Mouse (Mus musculus) stomach, embryonic 15.5 days (tissue): ENCODE measurements at regions not wholly inside any gene's neighbourhood (a gene's known extent, or its start where the extent isn't known, plus 50 kb on each side); places are given as distances from the start of the nearest gene placed in this dataset.
"Not testable (repeated sequence)": the region's sequence is repeated elsewhere in the genome, so short reads cannot be mapped to it uniquely, and the experiment has no call there.

Source experiments
- ATAC-seq: fragments of 200-750 bp; cut with Nextera tagmentation; 2 replicates; pipeline ENCODE4 v1.8.0; 2017; ENCODE audit warnings: low read depth, moderate number of reproducible peaks, moderate TSS enrichment; ENCODE audit not compliant: insufficient read depth, low FRiP score
- H3K27ac ChIP-seq: fragments of 300-500 bp; sonication (generic); 2 replicates; pipeline ENCODE4 v1.5.1; 2015; ENCODE audit warnings: mild to moderate bottlenecking, inconsistent platforms
- H3K27me3 ChIP-seq: fragments of 300-500 bp; sonication (generic); replicated peaks from 2 replicates; pipeline ENCODE4 v1.6.1; 2015; ENCODE audit warnings: inconsistent platforms
- H3K36me3 ChIP-seq: fragments of 300-500 bp; sonication (generic); 2 replicates; pipeline ENCODE4 v1.6.1; 2015; ENCODE audit warnings: inconsistent platforms
- H3K4me1 ChIP-seq: fragments of 300-500 bp; sonication (generic); 2 replicates; pipeline ENCODE4 v1.6.1; 2015; ENCODE audit warnings: inconsistent platforms
- H3K4me2 ChIP-seq: fragments of 300-500 bp; sonication (generic); 2 replicates; pipeline ENCODE4 v1.6.1; 2015; ENCODE audit warnings: mild to moderate bottlenecking, inconsistent platforms
- H3K4me3 ChIP-seq: fragments of 300-500 bp; sonication (generic); replicated peaks from 2 replicates; pipeline ENCODE4 v1.5.1; 2015; ENCODE audit warnings: inconsistent platforms
- H3K9ac ChIP-seq: fragments of 300-500 bp; sonication (generic); 2 replicates; pipeline ENCODE4 v1.6.1; 2015; ENCODE audit warnings: inconsistent platforms
- H3K9me3 ChIP-seq: fragments of 300-500 bp; sonication (generic); 2 replicates; pipeline ENCODE4 v1.6.1; 2016; ENCODE audit warnings: inconsistent platforms
- WGBS: fragments of 180-500 bp; shearing (Covaris S2); methylation state at CpG from one replicate; pipeline ENCODE4 v1.1.7; 2015; 5-methylcytosine and 5-hydroxymethylcytosine counted together

- peak; percentile 68; the same call in 1 of the 2 replicates for ATAC-seq
- WGBS: 47% methylated on average over 2 of the region's 2 CpGs
- not testable (repeated sequence) for H3K27me3 ChIP-seq, H3K9me3 ChIP-seq, H3K36me3 ChIP-seq, H3K4me3 ChIP-seq, H3K4me1 ChIP-seq, H3K4me2 ChIP-seq, H3K9ac ChIP-seq
- peak overlapping the region; percentile 61; the same call in 1 of the 2 replicates for H3K27ac ChIP-seq
Measured at GRCm38 (mm10) chrX:103532620-103533199, 97.7 kb upstream of the Zcchc13 start.

GRCm38 (mm10) chrX:103533306-103533705 is 97.1 kb upstream of the Zcchc13 start:
- WGBS: 22% methylated on average over 11 of the region's 11 CpGs
- Histone ChIP-seq H3K9me3 (no peaks in the 10 kb centered on the region), H3K9ac (no peak overlapping the region), H3K27me3 (no peaks in the 10 kb centered on the region), H3K4me3 (no peak overlapping the region), H3K4me1 (peaks cover 5% of the 10 kb centered on the region), H3K27ac (peak overlapping the region; percentile 61), H3K36me3 (no peaks in the 10 kb centered on the region), H3K4me2 (no peak overlapping the region)
- no peak for ATAC-seq

- WGBS: 44% methylated on average over 1 of the region's 1 CpGs
- ATAC-seq: no peak
- no peaks in the 10 kb centered on the region for H3K9me3 ChIP-seq
- H3K9ac ChIP-seq: no peak overlapping the region
- peaks cover 5% of the 10 kb centered on the region for H3K4me1 ChIP-seq
- peak overlapping the region; percentile 61; the same call in 1 of the 2 replicates for H3K27ac ChIP-seq
- H3K27me3 ChIP-seq: no peaks in the 10 kb centered on the region
- H3K36me3 ChIP-seq: no peaks in the 10 kb centered on the region
- H3K4me3 ChIP-seq: no peak overlapping the region
- no peak overlapping the region for H3K4me2 ChIP-seq
Measured at GRCm38 (mm10) chrX:103533831-103534230, 96.6 kb upstream of the Zcchc13 start.

GRCm38 (mm10) chrX:103546490-103547202 is 83.7 kb upstream of the Zcchc13 start:
- 0 out of 2 replicates have a peak, but pooled peaks cover 7% of the 10 kb centered on the region for H3K4me1 ChIP-seq
- H3K9ac ChIP-seq: no peak overlapping the region
- ATAC-seq: peak; percentile 82
- H3K27me3 ChIP-seq: no peaks in the 10 kb centered on the region
- H3K4me2 ChIP-seq: no peak overlapping the region
- H3K9me3 ChIP-seq: no peaks in the 10 kb centered on the region
- 62% methylated on average over 5 of the region's 5 CpGs for WGBS
- H3K27ac ChIP-seq: peak overlapping the region; percentile 69
- H3K36me3 ChIP-seq: no peaks in the 10 kb centered on the region
- H3K4me3 ChIP-seq: no peak overlapping the region

GRCm38 (mm10) chrX:103551304-103551703 is 79.1 kb upstream of the Zcchc13 start:
- Histone ChIP-seq H3K9me3 (no peaks in the 10 kb centered on the region), H3K27me3 (no peaks in the 10 kb centered on the region), H3K4me1 (peaks cover 12% of the 10 kb centered on the region; the same call in 1 of the 2 replicates), H3K9ac (no peak overlapping the region), H3K4me3 (no peak overlapping the region), H3K4me2 (no peak overlapping the region), H3K36me3 (no peaks in the 10 kb centered on the region), H3K27ac (no peak overlapping the region; the same call in 1 of the 2 replicates)
- ATAC-seq: no peak; the same call in 1 of the 2 replicates
- WGBS: 74% methylated on average over 14 of the region's 14 CpGs

GRCm38 (mm10) chrX:103553196-103553595 is 77.2 kb upstream of the Zcchc13 start:
- no peak overlapping the region for H3K9ac ChIP-seq
- H3K27ac ChIP-seq: no peak overlapping the region; the same call in 1 of the 2 replicates
- H3K36me3 ChIP-seq: no peaks in the 10 kb centered on the region
- WGBS: 91% methylated on average over 3 of the region's 3 CpGs
- no peak for ATAC-seq
- no peak overlapping the region for H3K4me2 ChIP-seq
- H3K27me3 ChIP-seq: no peaks in the 10 kb centered on the region
- peaks cover 16% of the 10 kb centered on the region; the same call in 1 of the 2 replicates for H3K4me1 ChIP-seq
- no peak overlapping the region for H3K4me3 ChIP-seq
- no peaks in the 10 kb centered on the region for H3K9me3 ChIP-seq

- ATAC-seq: no peak
- WGBS: 90% methylated on average over 3 of the region's 3 CpGs
- H3K27me3 ChIP-seq: no peaks in the 10 kb centered on the region
- H3K4me3 ChIP-seq: no peak overlapping the region
- H3K36me3 ChIP-seq: no peaks in the 10 kb centered on the region
- H3K4me2 ChIP-seq: no peak overlapping the region
- H3K9me3 ChIP-seq: no peaks in the 10 kb centered on the region
- H3K4me1 ChIP-seq: peaks cover 16% of the 10 kb centered on the region; the same call in 1 of the 2 replicates
- H3K9ac ChIP-seq: no peak overlapping the region
- no peak overlapping the region; the same call in 1 of the 2 replicates for H3K27ac ChIP-seq
Measured at GRCm38 (mm10) chrX:103553605-103554004, 76.8 kb upstream of the Zcchc13 start.

GRCm38 (mm10) chrX:103555041-103555986 is 75.1 kb upstream of the Zcchc13 start:
- H3K9ac ChIP-seq, H3K27me3 ChIP-seq, H3K9me3 ChIP-seq, H3K4me3 ChIP-seq, H3K4me2 ChIP-seq, H3K36me3 ChIP-seq: not testable (repeated sequence)
- Histone ChIP-seq H3K27ac (0 out of 2 replicates have a peak overlapping the region, but pooled peaks have one; percentile 16), H3K4me1 (peaks cover 16% of the 10 kb centered on the region; the same call in 1 of the 2 replicates)
- ATAC-seq: peak; percentile 79
- 40% methylated on average over 5 of the region's 5 CpGs for WGBS

GRCm38 (mm10) chrX:103556046-103556445 is 74.3 kb upstream of the Zcchc13 start:
- H3K27ac ChIP-seq: peak overlapping the region; percentile 68; the same call in 1 of the 2 replicates
- H3K4me1 ChIP-seq: peaks cover 13% of the 10 kb centered on the region; the same call in 1 of the 2 replicates
- no peak for ATAC-seq
- H3K4me3 ChIP-seq: no peak overlapping the region
- no peaks in the 10 kb centered on the region for H3K27me3 ChIP-seq
- no peak overlapping the region for H3K9ac ChIP-seq
- H3K9me3 ChIP-seq: no peaks in the 10 kb centered on the region
- no peaks in the 10 kb centered on the region for H3K36me3 ChIP-seq
- no peak overlapping the region for H3K4me2 ChIP-seq
- 52% methylated on average over 4 of the region's 4 CpGs for WGBS

- peaks cover 9% of the 10 kb centered on the region; the same call in 1 of the 2 replicates for H3K4me1 ChIP-seq
- H3K9me3 ChIP-seq: no peaks in the 10 kb centered on the region
- H3K4me3 ChIP-seq: no peak overlapping the region
- H3K9ac ChIP-seq: no peak overlapping the region
- ATAC-seq: peak; percentile 75
- H3K36me3 ChIP-seq: no peaks in the 10 kb centered on the region
- H3K27me3 ChIP-seq: no peaks in the 10 kb centered on the region
- H3K27ac ChIP-seq: peak overlapping the region; percentile 68
- no peak overlapping the region for H3K4me2 ChIP-seq
- WGBS: 35% methylated on average over 7 of the region's 7 CpGs
Measured at GRCm38 (mm10) chrX:103556681-103557490, 73.5 kb upstream of the Zcchc13 start.

- no peaks in the 10 kb centered on the region for H3K9me3 ChIP-seq
- ATAC-seq: no peak
- no peak overlapping the region for H3K4me2 ChIP-seq
- H3K36me3 ChIP-seq: no peaks in the 10 kb centered on the region
- 78% methylated on average over 4 of the region's 4 CpGs for WGBS
- no peak overlapping the region for H3K9ac ChIP-seq
- H3K4me3 ChIP-seq: no peak overlapping the region
- peaks cover 9% of the 10 kb centered on the region; the same call in 1 of the 2 replicates for H3K4me1 ChIP-seq
- H3K27ac ChIP-seq: peak overlapping the region; percentile 68
- H3K27me3 ChIP-seq: no peaks in the 10 kb centered on the region
Measured at GRCm38 (mm10) chrX:103557496-103557895, 72.9 kb upstream of the Zcchc13 start.
